8 mouse cellular contexts compared by ENCODE assay signal in the genomic region with DNA sequence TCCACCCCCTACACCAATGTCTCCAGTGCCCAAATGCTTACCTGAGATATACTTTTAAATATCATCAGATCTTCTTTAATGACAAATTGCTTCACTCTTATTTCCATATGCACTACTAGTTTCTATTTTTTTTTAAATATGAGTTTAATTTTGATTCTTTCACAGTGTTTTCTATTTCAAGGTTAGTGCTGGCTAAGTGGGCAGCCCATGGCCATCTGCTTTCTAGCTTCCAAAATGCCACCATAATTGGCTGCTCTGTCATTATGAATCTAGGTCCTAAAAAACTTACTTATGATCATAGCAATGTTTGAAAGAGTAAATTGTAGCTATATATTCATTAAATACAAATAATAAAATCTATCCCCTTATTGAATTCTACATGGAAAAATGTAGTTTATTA.
"Had no signal": no experiment of that assay in that cellular context is flagged by ENCODE, and none has a peak within 500 bp of the region (broad histone marks: within the 10 kb centered on the region; RNA-seq: fewer than 3 reads in every experiment).

No protein-coding gene starts in this region.

- DNase-seq: kidney, adult 11 months; kidney, adult 8-10 months; kidney, postnatal 10 days; kidney, postnatal 36 days; layer of hippocampus, postnatal 36 days; liver, postnatal 0 days; lung, embryonic 14.5 days; thymus, postnatal 25 days had no signal
